Mouse (Mus musculus): ENCODE measurements around the gene Hoxa13. TPM values are rescaled to one million over a fixed set of nuclear protein-coding genes. Genes with fewer than 3 reads are reported as not detected.

Gene Hoxa13
- polyA plus RNA-seq, 1 experiment from 2014 or later = 12.4 TPM

- CTCF ChIA-PET = interaction anchor here (0.9 to 5.0 kb wide), 13 partner anchors 7 to 1014 kb away, joined by 3 to 23 read pairs (median 6); partner anchors contain the start of genes Gm28308, Hoxa10, Hoxa3 and Hoxa9
- in situ Hi-C loops (cut with MboI; ENCODE audit: low pct_unique_long_range_greater_than_20kb) = loop anchor here (5.0 to 25.0 kb wide), 6 partner anchors 46 to 1046 kb away; partner anchors contain the start of genes 5730596B20Rik and Cbx3
- ATAC-seq = no peak
Measured at GRCm38 (mm10) chr6:52220865-52221310, 39.8 kb downstream of the Hoxa13 start.

GRCm38 (mm10) chr6:52220003-52220864, 40.4 kb downstream of the Hoxa13 start:
- TF ChIP-seq CTCF (IDR thresholded peaks at IDR 0.05) = no peak
- ChIA-PET CTCF (interaction anchor here (1.0 to 5.0 kb wide), 11 partner anchors 9 to 344 kb away, joined by 3 to 23 read pairs (median 8); partner anchors contain the start of genes Hoxa10 and Hoxa9), POLR2A (interaction anchor here (1.2 to 37.4 kb wide), 6 partner anchors 8 to 360 kb away, joined by 3 to 778 read pairs (median 78); partner anchors contain the start of genes 5730596B20Rik, Gm28308, Hoxa10 and Hoxa11)
- no peaks in the 10 kb centered on the region for H3K27me3 ChIP-seq
- DNase-seq (ENCODE audit: low read depth, low spot score) = no peak
- ATAC-seq = no peak
- in situ Hi-C loops (cut with MboI; ENCODE audit: low pct_unique_long_range_greater_than_20kb) = loop anchor here (5.0 to 25.0 kb wide), 6 partner anchors 45 to 1045 kb away; partner anchors contain the start of genes 5730596B20Rik and Cbx3

More at GRCm38 (mm10) chr6:52220865-52221310, 39.8 kb downstream of the Hoxa13 start:
- no peak for TF ChIP-seq CTCF (IDR thresholded peaks at IDR 0.05)
- no peaks in the 10 kb centered on the region for H3K27me3 ChIP-seq
- POLR2A ChIA-PET = interaction anchor here (1.4 to 37.4 kb wide), 5 partner anchors 9 to 219 kb away, joined by 3 to 778 read pairs (median 153); partner anchors contain the start of genes 5730596B20Rik, Gm28308, Hoxa10 and Hoxa11
- DNase-seq (ENCODE audit: low read depth, low spot score) = no peak

GRCm38 (mm10) chr6:52219234-52219942, 41.3 kb downstream of the Hoxa13 start:
- in situ Hi-C loops (cut with MboI; ENCODE audit: low pct_unique_long_range_greater_than_20kb) = loop anchor here (5.0 to 25.0 kb wide), 2 partner anchors 507 to 632 kb away; no protein-coding TSS in a partner anchor
- DNase-seq (ENCODE audit: low read depth, low spot score) (no peak), ATAC-seq (no peak)
- POLR2A ChIA-PET = interaction anchor here (1.2 to 37.4 kb wide), 6 partner anchors 7 to 360 kb away, joined by 3 to 778 read pairs (median 80); partner anchors contain the start of genes 5730596B20Rik, Gm28308, Hoxa10 and Hoxa11
- no peak for TF ChIP-seq CTCF (IDR thresholded peaks at IDR 0.05)
- CTCF ChIA-PET = interaction anchor here (1.0 to 5.0 kb wide), 11 partner anchors 8 to 343 kb away, joined by 3 to 23 read pairs (median 7); partner anchors contain the start of genes 5730596B20Rik, Hoxa10 and Hoxa9
- no peaks in the 10 kb centered on the region for H3K27me3 ChIP-seq

- no peak for DNase-seq (ENCODE audit: low read depth, low spot score)
- TF ChIP-seq CTCF (IDR thresholded peaks at IDR 0.05) = no peak
- ChIA-PET POLR2A (interaction anchor here (1.2 to 37.4 kb wide), 5 partner anchors 7 to 41 kb away, joined by 5 to 778 read pairs (median 153); partner anchors contain the start of genes 5730596B20Rik, Gm28308, Hoxa10 and Hoxa11), CTCF (interaction anchor here (1.1 to 5.0 kb wide), 11 partner anchors 9 to 353 kb away, joined by 3 to 23 read pairs (median 5); partner anchors contain the start of genes 5730596B20Rik, Hoxa10 and Hoxa9)
- H3K27me3 ChIP-seq = no peaks in the 10 kb centered on the region
- in situ Hi-C loops (cut with MboI; ENCODE audit: low pct_unique_long_range_greater_than_20kb) = loop anchor here (5.0 to 25.0 kb wide), 2 partner anchors 506 to 631 kb away; no protein-coding TSS in a partner anchor
- no peak for ATAC-seq
Measured at GRCm38 (mm10) chr6:52218643-52219215, 42.0 kb downstream of the Hoxa13 start.

- ChIA-PET CTCF (interaction anchor here (1.1 to 5.0 kb wide), 12 partner anchors 9 to 352 kb away, joined by 3 to 23 read pairs (median 4); partner anchors contain the start of genes 5730596B20Rik, Hoxa10 and Hoxa9), POLR2A (interaction anchor here (0.8 to 37.4 kb wide), 8 partner anchors 5 to 206 kb away, joined by 3 to 778 read pairs (median 80); partner anchors contain the start of genes 5730596B20Rik, Gm28308, Hoxa10 and Hoxa11)
- ATAC-seq (no peak), DNase-seq (ENCODE audit: low read depth, low spot score) (no peak)
- in situ Hi-C loops (cut with MboI; ENCODE audit: low pct_unique_long_range_greater_than_20kb) = loop anchor here (5.0 to 25.0 kb wide), 2 partner anchors 506 to 631 kb away; no protein-coding TSS in a partner anchor
- H3K27me3 ChIP-seq = no peaks in the 10 kb centered on the region
- TF ChIP-seq CTCF (IDR thresholded peaks at IDR 0.05) = no peak
Measured at GRCm38 (mm10) chr6:52217895-52218642, 42.6 kb downstream of the Hoxa13 start.

GRCm38 (mm10) chr6:52217459-52217768, 43.3 kb downstream of the Hoxa13 start:
- POLR2A ChIA-PET = interaction anchor here (0.8 to 37.4 kb wide), 7 partner anchors 6 to 205 kb away, joined by 3 to 778 read pairs (median 6); partner anchors contain the start of genes 5730596B20Rik, Hoxa10, Hoxa11 and Hoxa4
- H3K27me3 ChIP-seq = no peaks in the 10 kb centered on the region
- ATAC-seq (no peak), DNase-seq (ENCODE audit: low read depth, low spot score) (no peak)
- TF ChIP-seq CTCF (IDR thresholded peaks at IDR 0.05) = no peak
- in situ Hi-C loops (cut with MboI; ENCODE audit: low pct_unique_long_range_greater_than_20kb) = loop anchor here (5.0 to 25.0 kb wide), 2 partner anchors 505 to 630 kb away; no protein-coding TSS in a partner anchor
- CTCF ChIA-PET = interaction anchor here (1.1 to 4.4 kb wide), 7 partner anchors 10 to 351 kb away, joined by 3 to 23 read pairs (median 5); partner anchors contain the start of genes Hoxa10 and Hoxa9

- ATAC-seq (no peak), DNase-seq (ENCODE audit: low read depth, low spot score) (no peak)
- in situ Hi-C loops (cut with MboI; ENCODE audit: low pct_unique_long_range_greater_than_20kb) = loop anchor here (5.0 to 25.0 kb wide), 2 partner anchors 505 to 630 kb away; no protein-coding TSS in a partner anchor
- ChIA-PET CTCF (interaction anchor here (1.7 to 4.4 kb wide), 3 partner anchors 14 to 224 kb away, joined by 4 to 23 read pairs (median 5); partner anchors contain the start of gene Hoxa9), POLR2A (interaction anchor here (0.8 to 37.4 kb wide), 6 partner anchors 6 to 204 kb away, joined by 3 to 778 read pairs (median 78); partner anchors contain the start of genes 5730596B20Rik, Hoxa10, Hoxa11 and Hoxa7)
- H3K27me3 ChIP-seq = no peaks in the 10 kb centered on the region
- no peak for TF ChIP-seq CTCF (IDR thresholded peaks at IDR 0.05)
Measured at GRCm38 (mm10) chr6:52216691-52217458, 43.8 kb downstream of the Hoxa13 start.
